Mouse (Mus musculus): ENCODE measurements around the gene Gm10229. TPM values are rescaled to one million over a fixed set of nuclear protein-coding genes. Genes with fewer than 3 reads are reported as not detected.
"Not testable (repeated sequence)": the region's sequence is repeated elsewhere in the genome, so short reads cannot be mapped to it uniquely, and the experiment has no call there.

The Gm10229 gene
- not detected in 2 replicates for polyA plus RNA-seq (2014; fragmentation: Nextera tagmentation; extraction: Ambion mirVana)

DNA sequence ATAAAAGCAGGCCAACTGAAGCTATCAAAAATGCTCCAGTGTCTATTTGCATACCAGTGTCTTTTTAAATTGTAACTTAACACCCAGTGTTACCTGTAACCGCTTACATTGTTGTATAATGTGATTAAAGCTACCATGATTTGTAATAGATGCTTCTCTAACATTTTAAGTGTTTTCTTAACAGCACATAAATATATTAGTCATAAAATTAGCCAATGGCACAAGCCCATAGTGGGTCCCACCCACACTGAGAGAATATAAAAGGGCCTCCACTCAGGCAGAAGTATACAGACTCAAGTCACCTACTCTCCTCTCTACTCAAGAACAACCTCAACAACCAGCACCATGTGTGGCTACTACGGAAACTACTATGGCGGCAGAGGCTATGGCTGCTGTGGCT is at the start of gene Gm10229:
Gene Gm10229 (plus strand): TSS at position 301 of the 400 bp plus-strand sequence.
- H3K4me3 ChIP-seq (ENCODE audit: control insufficient read depth in 1 of 2, insufficient read depth in 1 of 2, low read depth in 1 of 2, low read length in 2 of 2); H3K4me1 ChIP-seq (ENCODE audit: control insufficient read depth in 2 of 2, insufficient read depth in 2 of 2, low read length in 2 of 2); H3K4me2 ChIP-seq (ENCODE audit: low read length); H3K36me3 ChIP-seq (ENCODE audit: control insufficient read depth, insufficient read depth, low read length); H3K27ac ChIP-seq (replicated peaks in 1 of 2; ENCODE audit: control insufficient read depth in 1 of 2, insufficient read depth in 1 of 2, low read depth in 2 of 2, low read length in 2 of 2); H3K27me3 ChIP-seq (ENCODE audit: control insufficient read depth, insufficient read depth, low read length); H3K9ac ChIP-seq (ENCODE audit: low read length); ATAC-seq (ENCODE audit: insufficient number of reproducible peaks, insufficient read depth, low FRiP score, low read depth); H3K9me3 ChIP-seq (ENCODE audit: control insufficient read depth, low read length): not testable (repeated sequence)
- WGBS = 74% methylated on average over 1 of the region's 3 CpGs

DNA sequence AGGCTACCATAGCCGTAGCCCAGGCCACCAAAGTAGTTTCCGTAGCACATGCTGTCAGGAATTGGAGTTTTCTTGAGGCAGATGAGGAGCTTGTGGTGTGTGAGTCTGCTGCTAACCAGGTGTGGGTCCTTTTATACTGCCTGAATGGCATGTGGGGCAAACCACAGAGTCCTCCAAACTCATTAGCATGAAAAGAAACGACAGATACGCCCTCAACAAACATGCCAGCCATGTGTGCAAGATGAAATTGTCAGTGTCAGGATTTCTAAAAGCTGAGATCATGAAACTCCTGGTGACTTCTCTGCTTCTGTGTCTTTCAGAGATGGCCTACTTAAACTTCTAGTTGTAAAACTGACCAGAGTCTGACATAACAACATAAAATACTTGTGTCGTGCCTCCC is 4.4 kb upstream of the Gm10229 start, which contains the start of gene Krtap22-2:
Gene Krtap22-2 (minus strand): TSS at position 101 of the 400 bp plus-strand sequence.
- H3K36me3 ChIP-seq (ENCODE audit: control insufficient read depth, insufficient read depth, low read length) = no peaks in the 10 kb centered on the region
- WGBS = 68% methylated on average over 5 of the region's 5 CpGs
- no peaks in the 10 kb centered on the region for H3K27me3 ChIP-seq (ENCODE audit: control insufficient read depth, insufficient read depth, low read length)
- no peak within 1 kb of the TSS for H3K9ac ChIP-seq (ENCODE audit: low read length)
- ATAC-seq (ENCODE audit: insufficient number of reproducible peaks, insufficient read depth, low FRiP score, low read depth) = no peak
- no peak within 1 kb of the TSS for H3K27ac ChIP-seq (replicated peaks in 1 of 2; ENCODE audit: control insufficient read depth in 1 of 2, insufficient read depth in 1 of 2, low read depth in 2 of 2, low read length in 2 of 2)
- H3K4me2 ChIP-seq (ENCODE audit: low read length) = no peak within 1 kb of the TSS
- H3K9me3 ChIP-seq (ENCODE audit: control insufficient read depth, low read length) = no peaks in the 10 kb centered on the region
- no peak within 1 kb of the TSS for H3K4me3 ChIP-seq (ENCODE audit: control insufficient read depth in 1 of 2, insufficient read depth in 1 of 2, low read depth in 1 of 2, low read length in 2 of 2)
- H3K4me1 ChIP-seq (ENCODE audit: control insufficient read depth in 2 of 2, insufficient read depth in 2 of 2, low read length in 2 of 2) = no peaks in the 10 kb centered on the region

DNA sequence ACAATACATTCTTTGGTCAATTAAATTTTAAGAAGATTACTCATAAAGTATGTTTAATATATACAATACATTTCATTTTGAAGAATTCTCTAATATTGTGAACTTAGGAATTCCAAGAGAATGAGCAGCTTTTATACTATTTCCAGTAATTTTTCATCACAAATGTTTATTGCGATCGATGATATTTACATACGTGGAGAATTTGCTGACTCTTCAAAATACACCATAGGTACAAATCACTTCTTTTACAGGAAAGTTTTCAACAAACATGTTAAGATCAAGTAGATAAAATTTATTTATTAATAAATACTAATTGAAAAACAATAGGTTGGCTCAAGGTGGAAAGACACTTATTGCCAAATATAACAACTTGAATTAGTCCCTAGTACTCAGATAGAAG is 1.1 kb upstream of the Gm10229 start:
- no peaks in the 10 kb centered on the region for H3K4me1 ChIP-seq (ENCODE audit: control insufficient read depth in 2 of 2, insufficient read depth in 2 of 2, low read length in 2 of 2)
- H3K27ac ChIP-seq (replicated peaks in 1 of 2; ENCODE audit: control insufficient read depth in 1 of 2, insufficient read depth in 1 of 2, low read depth in 2 of 2, low read length in 2 of 2) = no peak overlapping the region
- no peak overlapping the region for H3K4me3 ChIP-seq (ENCODE audit: control insufficient read depth in 1 of 2, insufficient read depth in 1 of 2, low read depth in 1 of 2, low read length in 2 of 2)
- H3K4me2 ChIP-seq (ENCODE audit: low read length) = no peak overlapping the region
- ATAC-seq (ENCODE audit: insufficient number of reproducible peaks, insufficient read depth, low FRiP score, low read depth) = no peak
- H3K9me3 ChIP-seq (ENCODE audit: control insufficient read depth, low read length) = no peaks in the 10 kb centered on the region
- no peak overlapping the region for H3K9ac ChIP-seq (ENCODE audit: low read length)
- 93% methylated on average over 3 of the region's 3 CpGs for WGBS
- no peaks in the 10 kb centered on the region for H3K27me3 ChIP-seq (ENCODE audit: control insufficient read depth, insufficient read depth, low read length)
- H3K36me3 ChIP-seq (ENCODE audit: control insufficient read depth, insufficient read depth, low read length) = no peaks in the 10 kb centered on the region

DNA sequence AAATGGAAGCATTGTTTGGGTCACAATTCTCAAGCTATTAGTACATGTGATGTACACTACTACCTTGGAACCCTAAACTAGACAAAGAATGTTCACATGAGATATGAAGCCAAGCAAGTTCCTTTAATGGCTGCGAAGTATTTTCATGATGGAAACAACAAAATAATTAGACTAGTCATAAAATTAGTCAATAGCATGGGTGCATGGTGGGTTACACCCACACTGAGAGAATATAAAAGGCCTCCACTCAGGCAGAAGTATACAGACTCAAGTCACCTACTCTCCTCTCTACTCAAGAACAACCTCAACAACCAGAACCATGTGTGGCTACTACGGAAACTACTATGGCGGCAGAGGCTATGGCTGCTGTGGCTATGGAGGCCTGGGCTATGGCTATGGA is 16.3 kb downstream of the Gm10229 start, which contains the start of gene Krtap6-1:
Gene Krtap6-1 (plus strand): TSS at position 301 of the 400 bp plus-strand sequence.
- H3K36me3 ChIP-seq (ENCODE audit: control insufficient read depth, insufficient read depth, low read length); H3K27me3 ChIP-seq (ENCODE audit: control insufficient read depth, insufficient read depth, low read length); H3K4me2 ChIP-seq (ENCODE audit: low read length); ATAC-seq (ENCODE audit: insufficient number of reproducible peaks, insufficient read depth, low FRiP score, low read depth); H3K27ac ChIP-seq (replicated peaks in 1 of 2; ENCODE audit: control insufficient read depth in 1 of 2, insufficient read depth in 1 of 2, low read depth in 2 of 2, low read length in 2 of 2); H3K4me3 ChIP-seq (ENCODE audit: control insufficient read depth in 1 of 2, insufficient read depth in 1 of 2, low read depth in 1 of 2, low read length in 2 of 2); H3K4me1 ChIP-seq (ENCODE audit: control insufficient read depth in 2 of 2, insufficient read depth in 2 of 2, low read length in 2 of 2); H3K9me3 ChIP-seq (ENCODE audit: control insufficient read depth, low read length); H3K9ac ChIP-seq (ENCODE audit: low read length): not testable (repeated sequence)
- WGBS = 86% methylated on average over 3 of the region's 3 CpGs

DNA sequence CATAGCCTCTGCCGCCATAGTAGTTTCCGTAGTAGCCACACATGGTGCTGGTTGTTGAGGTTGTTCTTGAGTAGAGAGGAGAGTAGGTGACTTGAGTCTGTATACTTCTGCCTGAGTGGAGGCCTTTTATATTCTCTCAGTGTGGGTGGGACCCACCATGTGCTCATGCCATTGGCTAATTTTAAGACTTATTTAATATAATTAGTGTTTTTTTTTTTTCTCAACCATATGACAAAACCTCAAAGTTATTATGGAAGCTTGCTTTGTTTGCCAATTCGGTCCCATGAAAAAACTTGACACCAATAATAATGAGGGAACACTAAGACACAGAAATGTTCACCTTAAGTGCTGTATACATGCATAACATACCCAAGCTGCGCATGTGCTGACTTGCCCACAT is 26.3 kb downstream of the Gm10229 start, which contains the start of gene Gm10228:
Gene Gm10228 (minus strand): TSS at position 101 of the 400 bp plus-strand sequence.
- ATAC-seq (ENCODE audit: insufficient number of reproducible peaks, insufficient read depth, low FRiP score, low read depth); H3K27me3 ChIP-seq (ENCODE audit: control insufficient read depth, insufficient read depth, low read length): not testable (repeated sequence)
- WGBS = 68% methylated on average over 2 of the region's 4 CpGs

DNA sequence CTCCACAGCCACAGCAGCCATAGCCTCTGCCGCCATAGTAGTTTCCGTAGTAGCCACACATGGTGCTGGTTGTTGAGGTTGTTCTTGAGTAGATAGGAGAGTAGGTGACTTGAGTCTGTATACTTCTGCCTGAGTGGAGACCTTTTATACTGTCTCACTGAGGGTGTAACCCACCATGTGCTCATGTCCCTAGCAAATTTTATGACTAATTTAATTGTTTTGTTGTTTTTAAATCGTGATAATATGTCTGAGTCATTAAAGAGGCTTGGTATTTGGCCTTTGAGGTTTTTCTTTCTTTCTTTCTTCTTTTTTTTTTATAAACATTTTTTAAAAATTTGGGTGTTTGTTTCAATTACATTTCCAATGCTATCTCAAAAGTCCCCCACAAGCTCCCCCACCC is 32.7 kb downstream of the Gm10229 start, which contains the start of gene Krtap6-5:
Gene Krtap6-5 (minus strand): TSS at position 101 of the 400 bp plus-strand sequence.
- Histone ChIP-seq H3K9ac (ENCODE audit: low read length) (no peak within 1 kb of the TSS), H3K36me3 (ENCODE audit: control insufficient read depth, insufficient read depth, low read length) (no peaks in the 10 kb centered on the region), H3K27me3 (ENCODE audit: control insufficient read depth, insufficient read depth, low read length) (no peaks in the 10 kb centered on the region), H3K4me2 (ENCODE audit: low read length) (no peak within 1 kb of the TSS), H3K4me3 (ENCODE audit: control insufficient read depth in 1 of 2, insufficient read depth in 1 of 2, low read depth in 1 of 2, low read length in 2 of 2) (no peak within 1 kb of the TSS), H3K9me3 (ENCODE audit: control insufficient read depth, low read length) (no peaks in the 10 kb centered on the region), H3K4me1 (ENCODE audit: control insufficient read depth in 2 of 2, insufficient read depth in 2 of 2, low read length in 2 of 2) (no peaks in the 10 kb centered on the region), H3K27ac (replicated peaks in 1 of 2; ENCODE audit: control insufficient read depth in 1 of 2, insufficient read depth in 1 of 2, low read depth in 2 of 2, low read length in 2 of 2) (no peak within 1 kb of the TSS)
- ATAC-seq (ENCODE audit: insufficient number of reproducible peaks, insufficient read depth, low FRiP score, low read depth) = no peak
- WGBS = 77% methylated on average over 3 of the region's 3 CpGs

More for the DNA sequence above, 26.3 kb downstream of the Gm10229 start, which contains the start of gene Gm10228:
- not testable (repeated sequence) for H3K9ac ChIP-seq (ENCODE audit: low read length); H3K36me3 ChIP-seq (ENCODE audit: control insufficient read depth, insufficient read depth, low read length); H3K4me1 ChIP-seq (ENCODE audit: control insufficient read depth in 2 of 2, insufficient read depth in 2 of 2, low read length in 2 of 2); H3K4me3 ChIP-seq (ENCODE audit: control insufficient read depth in 1 of 2, insufficient read depth in 1 of 2, low read depth in 1 of 2, low read length in 2 of 2); H3K9me3 ChIP-seq (ENCODE audit: control insufficient read depth, low read length); H3K4me2 ChIP-seq (ENCODE audit: low read length); H3K27ac ChIP-seq (replicated peaks in 1 of 2; ENCODE audit: control insufficient read depth in 1 of 2, insufficient read depth in 1 of 2, low read depth in 2 of 2, low read length in 2 of 2)

DNA sequence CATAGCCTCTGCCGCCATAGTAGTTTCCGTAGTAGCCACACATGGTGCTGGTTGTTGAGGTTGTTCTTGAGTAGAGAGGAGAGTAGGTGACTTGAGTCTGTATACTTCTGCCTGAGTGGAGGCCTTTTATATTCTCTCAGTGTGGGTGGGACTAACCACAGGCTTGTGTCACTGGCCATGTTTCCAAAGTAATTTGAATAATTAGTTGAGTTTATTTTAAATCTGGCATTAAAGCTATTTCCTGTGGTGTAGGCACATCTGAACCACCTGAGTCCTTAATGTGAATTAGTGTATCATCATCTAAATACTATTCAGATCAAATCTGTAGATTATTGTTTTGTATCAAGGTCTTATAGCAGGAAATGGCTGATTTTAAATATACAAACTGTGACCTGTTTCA is 48.8 kb downstream of the Gm10229 start, which contains the start of gene 1110025L11Rik:
Gene 1110025L11Rik (minus strand): TSS at position 101 of the 400 bp plus-strand sequence.
- not testable (repeated sequence) for H3K4me3 ChIP-seq (ENCODE audit: control insufficient read depth in 1 of 2, insufficient read depth in 1 of 2, low read depth in 1 of 2, low read length in 2 of 2); H3K9me3 ChIP-seq (ENCODE audit: control insufficient read depth, low read length); H3K4me2 ChIP-seq (ENCODE audit: low read length); H3K27ac ChIP-seq (replicated peaks in 1 of 2; ENCODE audit: control insufficient read depth in 1 of 2, insufficient read depth in 1 of 2, low read depth in 2 of 2, low read length in 2 of 2); H3K36me3 ChIP-seq (ENCODE audit: control insufficient read depth, insufficient read depth, low read length); H3K9ac ChIP-seq (ENCODE audit: low read length); ATAC-seq (ENCODE audit: insufficient number of reproducible peaks, insufficient read depth, low FRiP score, low read depth); H3K27me3 ChIP-seq (ENCODE audit: control insufficient read depth, insufficient read depth, low read length); H3K4me1 ChIP-seq (ENCODE audit: control insufficient read depth in 2 of 2, insufficient read depth in 2 of 2, low read length in 2 of 2)
- WGBS = no CpG with 5 or more reads among the region's 2 CpGs

Data from heart, embryonic 14.5 days (tissue).